Mouse (Mus musculus): ENCODE measurements around the gene Zbp1.

Zbp1 gene

GRCm38 (mm10) chr2:173179046-173179445 lies 39.7 kb downstream of the Zbp1 start:
- no peak for DNase-seq (ENCODE audit: low spot score in 2 of 2)

- peak; percentile 41 to 46 for DNase-seq (ENCODE audit: low spot score in 2 of 2)
These were observed 40.8 kb downstream of the Zbp1 start for GRCm38 (mm10) chr2:173177951-173178350.

DNA sequence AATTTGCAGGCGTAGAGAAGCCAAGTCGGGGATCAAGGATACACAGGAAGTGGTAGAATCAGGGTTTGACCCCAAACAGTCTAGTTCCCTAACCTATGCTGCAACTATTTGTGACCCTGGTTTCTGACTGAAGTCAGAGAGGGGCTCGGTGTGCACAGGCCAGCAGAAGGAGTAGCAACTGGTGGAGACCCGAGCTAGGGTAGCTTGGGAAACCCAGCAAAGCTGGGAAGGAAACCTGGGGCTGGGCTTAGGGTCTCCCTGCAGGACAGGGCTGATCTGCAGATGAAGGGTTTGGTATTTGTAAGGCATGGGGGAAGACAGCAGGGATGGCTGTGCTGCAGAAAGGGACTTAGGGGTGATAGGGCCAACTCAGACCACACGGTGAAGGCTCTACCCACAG lies 41.2 kb downstream of the Zbp1 start:
- no peak for DNase-seq (ENCODE audit: low spot score in 2 of 2)

DNA sequence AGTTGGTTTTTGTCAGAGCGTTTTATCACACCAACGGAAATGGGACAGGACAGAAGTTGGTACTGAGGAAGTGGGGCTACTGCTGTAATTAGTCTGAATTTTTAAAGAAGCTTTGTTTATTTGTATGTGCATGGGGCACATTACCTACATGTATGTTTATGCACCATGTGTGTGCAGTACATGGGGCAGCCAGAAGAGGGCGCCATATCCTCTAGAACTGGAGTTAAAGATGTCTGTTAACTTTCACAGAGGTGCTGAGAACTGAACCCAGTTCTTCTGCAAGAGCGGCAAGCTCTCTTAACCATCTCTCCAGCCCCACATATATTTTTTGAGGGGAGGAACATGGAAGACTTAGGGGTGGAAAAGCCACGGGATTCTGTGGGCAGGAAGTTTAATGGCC lies 43.0 kb downstream of the Zbp1 start:
- no peak for DNase-seq (ENCODE audit: low spot score in 2 of 2)

GRCm38 (mm10) chr2:173174569-173174968 lies 44.2 kb downstream of the Zbp1 start:
- DNase-seq (ENCODE audit: low spot score in 2 of 2): no peak

DNA sequence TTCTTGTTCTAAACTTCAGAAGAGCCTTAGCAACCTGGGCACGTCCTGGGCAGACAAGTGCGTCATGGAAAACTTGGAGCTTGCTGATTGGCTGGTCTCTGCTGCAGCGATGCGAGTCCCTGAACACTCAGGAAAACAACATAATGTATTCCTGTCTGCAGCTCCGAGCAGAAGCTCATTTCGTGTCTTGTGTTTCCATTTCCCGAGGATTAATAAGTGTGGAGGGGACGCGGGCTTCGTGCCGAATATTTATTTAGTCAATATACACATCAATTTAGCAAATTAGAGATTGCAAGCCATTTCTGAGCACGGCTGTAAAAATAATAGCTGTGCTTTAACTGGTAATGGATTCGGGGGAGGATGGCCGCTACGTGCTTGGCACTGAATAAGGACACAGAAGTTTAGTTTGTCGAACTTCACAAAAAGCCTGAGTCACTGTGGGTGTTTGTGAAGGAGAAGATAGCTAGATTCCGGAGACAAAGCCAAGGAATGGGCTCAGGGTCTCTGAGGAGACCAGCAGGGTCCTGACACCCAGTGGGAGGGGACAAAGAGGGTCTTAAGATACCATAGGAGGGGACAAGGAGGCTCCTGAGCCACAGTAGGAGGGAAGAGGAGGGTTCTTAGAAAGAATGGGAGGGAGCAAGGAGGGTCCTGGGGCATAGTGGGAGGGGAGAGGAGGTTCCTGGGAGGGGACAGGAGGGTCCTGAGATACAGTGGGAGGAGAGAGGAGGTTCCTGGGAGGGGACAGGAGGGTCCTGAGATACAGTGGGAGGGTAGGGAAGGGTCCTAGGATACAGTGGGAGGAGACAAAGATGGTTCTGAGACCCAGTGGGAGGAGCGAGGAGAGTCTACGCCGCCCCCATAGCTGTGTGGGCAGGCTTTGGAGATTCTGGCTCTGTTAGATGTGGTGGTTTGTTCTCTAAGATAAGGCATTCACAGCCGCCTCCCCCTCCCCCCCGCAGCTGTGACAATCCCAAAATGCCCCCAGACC lies 44.9 kb downstream of the Zbp1 start:
- peak; percentile 52 to 54 for DNase-seq (ENCODE audit: low spot score in 2 of 2)

DNA sequence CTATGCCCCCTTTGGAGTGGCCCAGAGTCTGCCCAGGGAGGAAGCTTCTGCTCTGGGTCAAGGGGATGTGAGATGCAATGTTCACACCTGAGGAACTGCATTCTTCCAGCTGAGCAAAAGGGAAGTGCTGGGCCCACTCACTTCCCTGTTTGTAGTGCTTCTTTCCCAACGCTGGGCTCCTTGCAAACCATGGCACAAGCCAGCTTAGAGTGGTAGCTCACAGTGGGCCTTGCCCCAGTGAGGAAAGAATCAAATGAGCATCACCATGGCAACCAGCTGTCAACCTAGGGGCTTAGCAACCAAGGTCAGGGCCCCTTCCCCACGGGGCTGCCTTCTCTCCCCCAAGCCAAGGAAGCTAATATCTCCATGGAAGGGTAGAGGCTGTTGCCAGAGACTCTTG lies 45.7 kb downstream of the Zbp1 start:
- no peak for DNase-seq (ENCODE audit: low spot score in 2 of 2)

DNA sequence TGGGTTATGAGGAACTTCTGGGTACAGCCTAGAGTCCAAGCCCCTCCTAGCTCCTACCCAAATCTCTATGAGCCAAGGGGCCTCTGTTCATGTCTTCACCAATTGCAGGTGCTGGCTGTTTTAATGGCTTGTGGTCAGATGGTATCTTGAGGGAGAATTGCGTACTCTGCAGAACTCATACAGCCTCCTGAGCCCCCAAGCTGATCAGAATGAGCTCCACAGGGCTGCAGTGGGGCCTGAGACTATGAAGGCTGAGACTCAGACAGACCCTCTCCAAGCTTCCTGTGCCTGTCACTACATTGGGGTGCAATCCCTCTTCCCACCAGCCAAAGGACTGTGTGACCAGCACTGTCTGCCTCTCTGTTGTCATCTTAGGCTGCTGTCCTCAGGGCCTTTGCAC lies 46.3 kb downstream of the Zbp1 start:
- DNase-seq (ENCODE audit: low spot score in 2 of 2): no peak

GRCm38 (mm10) chr2:173171956-173172355 lies 46.8 kb downstream of the Zbp1 start:
- DNase-seq (ENCODE audit: low spot score in 2 of 2): no peak

GRCm38 (mm10) chr2:173171470-173171869 lies 47.3 kb downstream of the Zbp1 start:
- no peak for DNase-seq (ENCODE audit: low spot score in 2 of 2)

DNA sequence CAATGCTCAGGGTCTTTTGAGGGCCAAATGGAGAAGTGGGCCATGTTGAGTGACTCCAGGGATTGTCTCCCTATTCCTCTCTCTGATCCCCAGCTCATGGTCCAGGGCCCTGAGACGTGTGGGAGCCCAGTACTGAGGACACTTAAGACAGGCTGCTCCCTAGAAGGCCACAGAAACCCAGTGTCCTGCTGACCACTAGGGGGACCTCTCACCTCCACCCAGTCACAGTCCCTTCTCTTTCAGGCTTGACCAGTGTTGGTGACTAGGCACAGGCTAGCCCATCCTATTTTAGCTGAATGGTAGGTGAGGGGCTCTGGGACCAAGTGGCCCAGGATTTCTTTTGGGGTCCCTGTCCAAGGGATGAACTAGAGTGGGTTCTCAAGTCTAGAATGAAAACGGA lies 48.0 kb downstream of the Zbp1 start:
- no peak for DNase-seq (ENCODE audit: low spot score in 2 of 2)

GRCm38 (mm10) chr2:173170081-173170480 lies 48.6 kb downstream of the Zbp1 start:
- no peak for DNase-seq (ENCODE audit: low spot score in 2 of 2)

GRCm38 (mm10) chr2:173168411-173168851 lies 50.3 kb downstream of the Zbp1 start:
- peak; percentile 56 to 74 for DNase-seq (ENCODE audit: low spot score in 2 of 2)

- DNase-seq (ENCODE audit: low spot score in 2 of 2): no peak
These were observed 53.4 kb downstream of the Zbp1 start for GRCm38 (mm10) chr2:173165357-173165756.

DNA sequence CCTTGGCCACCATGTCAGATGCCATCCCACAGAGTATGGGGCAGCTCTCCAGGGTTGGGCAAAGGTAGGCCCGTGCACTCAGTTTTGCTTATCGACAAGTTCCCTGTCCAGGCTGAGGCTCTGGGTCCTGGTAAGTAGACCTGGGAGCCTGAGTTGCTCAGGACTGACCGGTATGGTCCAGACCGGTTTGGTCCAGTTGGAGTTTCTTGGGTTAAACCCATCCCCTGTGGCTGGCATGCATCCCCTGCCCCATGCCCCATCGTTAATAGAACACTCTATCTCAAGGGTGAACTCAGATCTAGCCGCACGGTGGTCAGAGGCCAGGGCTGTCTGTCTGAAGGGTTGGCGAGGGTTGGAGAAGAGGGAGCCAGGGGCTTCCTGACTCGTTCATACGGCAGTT lies 53.8 kb downstream of the Zbp1 start:
- no peak for DNase-seq (ENCODE audit: low spot score in 2 of 2)

DNA sequence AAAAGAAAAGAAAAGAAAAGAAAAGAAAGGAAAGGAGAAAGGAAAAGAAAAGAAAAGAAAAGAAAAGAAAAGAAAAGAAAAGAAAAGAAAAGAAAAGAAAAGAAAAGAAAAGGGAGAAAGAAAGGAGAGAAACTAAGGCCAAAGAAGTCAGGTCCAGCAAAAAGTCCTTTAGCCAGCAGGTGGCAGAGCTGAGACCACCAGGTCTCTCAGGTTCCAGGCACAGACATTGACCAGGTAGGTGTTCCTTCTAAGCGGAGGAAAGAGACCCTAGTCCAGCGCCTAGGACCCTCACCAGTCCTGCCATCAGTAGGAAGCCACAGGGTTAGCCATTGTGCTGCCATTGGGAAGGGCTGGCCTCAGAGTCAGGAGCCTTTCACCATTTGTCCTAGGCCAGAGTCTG lies 54.4 kb downstream of the Zbp1 start:
- no peak for DNase-seq (ENCODE audit: low spot score in 2 of 2)

- no peak for DNase-seq (ENCODE audit: low spot score in 2 of 2)
These were observed 55.3 kb downstream of the Zbp1 start for GRCm38 (mm10) chr2:173163380-173163779.

DNA sequence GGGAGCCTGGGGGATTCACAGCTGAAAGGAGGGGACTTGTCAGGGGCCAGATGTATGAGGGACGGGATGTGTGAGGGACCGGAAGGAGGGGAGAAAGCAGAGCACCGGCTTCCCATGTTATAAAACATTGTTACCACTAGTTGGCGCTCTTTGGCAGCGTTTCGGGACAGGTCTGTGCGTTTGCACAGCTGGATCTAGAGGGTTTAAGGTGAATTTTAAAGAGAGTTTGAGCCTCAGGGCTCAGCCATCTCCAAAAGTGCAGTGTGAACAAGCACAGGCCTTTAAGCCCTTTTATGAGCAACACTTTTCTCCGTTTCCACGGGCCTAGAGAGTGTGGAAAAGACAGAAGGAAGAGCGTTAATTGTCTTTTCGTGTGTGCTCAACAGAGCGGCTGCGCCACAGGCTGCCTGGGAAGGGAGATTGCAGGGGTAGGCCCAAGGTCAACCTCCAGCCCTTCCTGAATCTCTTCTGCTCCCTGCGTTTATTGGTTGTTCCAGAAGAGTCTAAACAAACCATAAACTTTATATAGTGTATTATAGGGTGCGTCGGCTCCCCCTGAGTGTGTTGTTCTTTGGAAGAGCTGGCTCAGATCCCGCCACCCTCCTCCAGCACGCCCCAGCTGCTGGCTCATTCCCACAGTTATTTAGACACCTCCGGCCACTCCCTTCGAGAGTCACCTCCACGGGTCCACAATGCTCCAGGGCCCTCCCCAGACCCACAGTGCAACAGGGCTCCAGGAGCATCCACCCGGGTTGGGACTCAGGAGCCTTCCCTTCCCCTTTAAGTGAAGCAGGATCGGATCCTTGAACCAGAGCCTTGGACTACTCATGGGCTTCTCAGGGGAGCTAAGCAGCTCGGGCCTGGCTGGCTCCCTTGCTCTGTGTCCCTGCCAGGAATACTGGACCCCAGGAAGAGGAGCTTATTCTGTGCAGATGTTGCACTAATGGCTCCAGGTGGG lies 59.1 kb downstream of the Zbp1 start:
- peak; percentile 34 to 51 for DNase-seq (ENCODE audit: low spot score in 2 of 2)

DNA sequence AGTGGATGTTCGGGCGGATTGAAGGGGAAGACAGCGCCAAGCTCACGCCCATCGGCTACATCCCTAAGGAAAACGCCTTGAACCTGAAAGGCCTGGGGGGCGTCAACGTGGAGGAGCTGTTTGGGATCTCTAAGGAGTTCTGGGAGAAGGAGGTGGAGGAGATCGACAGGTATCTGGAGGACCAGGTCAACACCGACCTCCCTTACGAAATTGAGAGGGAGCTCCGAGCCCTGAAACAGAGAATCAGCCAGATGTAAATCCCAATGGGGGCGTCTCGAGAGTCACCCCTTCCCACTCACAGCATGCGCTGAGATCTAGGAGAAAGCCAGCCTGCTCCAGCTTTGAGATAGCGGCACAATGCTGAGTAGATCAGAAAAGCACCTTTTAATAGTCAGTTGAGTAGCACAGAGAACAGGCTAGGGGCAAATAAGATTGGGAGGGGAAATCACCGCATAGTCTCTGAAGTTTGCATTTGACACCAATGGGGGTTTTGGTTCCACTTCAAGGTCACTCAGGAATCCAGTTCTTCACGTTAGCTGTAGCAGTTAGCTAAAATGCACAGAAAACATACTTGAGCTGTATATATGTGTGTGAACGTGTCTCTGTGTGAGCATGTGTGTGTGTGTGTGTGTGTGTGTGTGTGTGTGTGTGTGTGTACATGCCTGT lies 60.2 kb downstream of the Zbp1 start:
- no peak for DNase-seq (ENCODE audit: low spot score in 2 of 2)

DNA sequence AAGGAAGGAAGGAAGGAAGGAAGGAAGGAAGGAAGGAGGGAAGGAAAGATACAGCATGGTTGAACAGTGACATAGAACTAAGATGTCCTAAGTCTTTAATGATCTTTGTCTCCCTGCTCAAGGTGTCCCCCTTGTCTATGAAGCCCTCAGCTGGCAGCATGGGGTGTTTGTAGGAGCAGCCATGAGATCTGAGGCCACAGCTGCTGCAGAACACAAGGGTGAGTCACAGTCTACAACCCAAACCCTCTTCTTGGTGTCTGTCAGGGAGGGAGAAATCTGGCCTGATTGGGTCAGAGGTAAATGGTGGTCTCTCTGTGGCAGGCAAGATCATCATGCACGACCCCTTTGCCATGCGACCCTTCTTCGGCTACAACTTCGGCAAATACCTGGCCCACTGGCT lies 60.9 kb downstream of the Zbp1 start:
- DNase-seq (ENCODE audit: low spot score in 2 of 2): no peak

GRCm38 (mm10) chr2:173157376-173157775 lies 61.3 kb downstream of the Zbp1 start:
- no peak for DNase-seq (ENCODE audit: low spot score in 2 of 2)

- no peak for DNase-seq (ENCODE audit: low spot score in 2 of 2)
These were observed 61.8 kb downstream of the Zbp1 start for GRCm38 (mm10) chr2:173156923-173157322.

All from heart, adult 9 months (tissue).